Mouse (Mus musculus): ENCODE results near the gene Myd88.

GRCm38 (mm10) chr9:119334834-119335233, 6.4 kb downstream of the Myd88 start:
- TF ChIP-seq POLR2A (IDR thresholded peaks at IDR 0.05; ENCODE audit: low read depth, low read length) = no peak
- no peak for TF ChIP-seq CTCF (IDR thresholded peaks at IDR 0.05; ENCODE audit: extremely low read depth, insufficient read depth, insufficient read length, insufficient replicate concordance)
